Mouse (Mus musculus): Measurements from ENCODE around the gene Rab40c. TPM values are rescaled to one million over a fixed set of nuclear protein-coding genes. Genes with fewer than 3 reads are reported as not detected.

The Rab40c gene
- polyA plus RNA-seq (2012; rRNA removed), result 5.4 and 6.5 TPM in 2 replicates

DNA sequence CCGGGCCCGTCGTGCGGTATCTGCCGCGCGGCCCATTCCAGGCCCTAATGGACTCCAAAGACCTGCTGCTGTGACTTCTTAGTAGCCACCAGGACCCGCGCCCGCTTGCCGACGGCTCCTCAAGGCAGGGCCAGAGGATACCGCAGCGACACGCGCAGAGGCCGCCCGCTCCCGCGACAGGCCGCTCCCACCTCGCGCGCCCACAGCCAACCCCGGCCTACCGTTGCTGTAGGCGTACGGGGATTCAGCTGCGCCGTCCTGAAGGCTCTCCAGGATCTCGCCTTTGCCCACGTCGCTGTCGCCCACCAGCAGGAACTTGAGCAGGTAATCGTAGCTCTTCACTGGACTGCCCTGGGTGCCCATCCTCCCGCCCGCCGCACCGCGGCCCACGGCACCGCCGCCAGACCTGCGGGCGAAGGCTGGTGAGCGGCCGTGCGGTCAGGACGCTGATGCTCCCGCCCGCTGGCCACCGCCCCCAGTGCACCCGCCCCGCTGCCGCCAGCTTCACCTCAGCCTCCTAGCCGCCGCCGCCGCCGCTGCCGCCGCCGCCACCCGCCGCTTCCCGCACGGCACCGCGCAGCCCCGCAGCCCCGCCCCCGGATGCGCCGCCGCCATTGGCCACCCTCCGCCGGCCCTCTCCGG, at the start of gene Rab40c:
Rab40c (minus strand) TSS at position 584 of the 642 bp plus-strand sequence.

DNA sequence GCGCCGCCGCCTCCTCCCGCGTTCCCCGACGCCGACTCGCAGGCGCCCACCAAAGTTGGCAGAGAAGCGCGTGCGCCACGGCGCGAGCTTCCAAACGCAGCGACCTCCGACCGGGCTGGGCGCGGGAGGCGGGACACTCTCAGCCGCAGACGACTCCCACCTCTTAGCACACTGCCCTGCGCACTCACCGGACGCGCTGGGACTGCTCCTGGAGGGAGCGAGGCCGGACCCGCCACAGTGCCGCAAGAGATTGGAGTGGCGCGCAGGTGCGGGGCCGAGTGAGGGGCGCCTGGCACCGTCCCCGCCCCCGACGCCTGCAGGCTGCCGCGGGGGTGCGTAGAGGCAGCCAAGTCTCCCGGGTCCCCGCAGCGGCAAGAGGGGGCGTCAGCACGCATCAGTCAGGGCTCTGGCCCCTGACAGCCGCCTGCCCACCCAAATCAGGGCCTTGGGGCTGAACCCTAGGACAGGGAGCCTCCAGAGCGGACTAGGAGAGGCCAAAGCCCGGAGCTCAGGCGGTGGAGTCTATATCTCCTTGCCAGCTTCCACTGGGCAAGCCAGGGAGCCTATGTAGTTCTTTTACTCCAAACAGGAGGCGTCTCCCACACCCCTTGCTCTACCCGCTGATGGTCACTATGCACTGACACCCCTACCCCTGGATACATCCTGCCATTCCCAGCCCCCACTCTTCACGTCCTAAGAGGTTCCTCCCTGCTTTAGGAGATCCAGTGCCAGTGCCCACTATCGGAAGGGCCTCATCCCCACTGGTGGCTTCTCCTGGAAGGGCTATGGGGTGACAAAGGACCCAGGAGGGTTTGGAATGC, 32.5 kb upstream of the Rab40c start, which contains the start of gene A930017K11Rik:
A930017K11Rik (minus strand) TSS at position 763 of the 821 bp plus-strand sequence.

DNA sequence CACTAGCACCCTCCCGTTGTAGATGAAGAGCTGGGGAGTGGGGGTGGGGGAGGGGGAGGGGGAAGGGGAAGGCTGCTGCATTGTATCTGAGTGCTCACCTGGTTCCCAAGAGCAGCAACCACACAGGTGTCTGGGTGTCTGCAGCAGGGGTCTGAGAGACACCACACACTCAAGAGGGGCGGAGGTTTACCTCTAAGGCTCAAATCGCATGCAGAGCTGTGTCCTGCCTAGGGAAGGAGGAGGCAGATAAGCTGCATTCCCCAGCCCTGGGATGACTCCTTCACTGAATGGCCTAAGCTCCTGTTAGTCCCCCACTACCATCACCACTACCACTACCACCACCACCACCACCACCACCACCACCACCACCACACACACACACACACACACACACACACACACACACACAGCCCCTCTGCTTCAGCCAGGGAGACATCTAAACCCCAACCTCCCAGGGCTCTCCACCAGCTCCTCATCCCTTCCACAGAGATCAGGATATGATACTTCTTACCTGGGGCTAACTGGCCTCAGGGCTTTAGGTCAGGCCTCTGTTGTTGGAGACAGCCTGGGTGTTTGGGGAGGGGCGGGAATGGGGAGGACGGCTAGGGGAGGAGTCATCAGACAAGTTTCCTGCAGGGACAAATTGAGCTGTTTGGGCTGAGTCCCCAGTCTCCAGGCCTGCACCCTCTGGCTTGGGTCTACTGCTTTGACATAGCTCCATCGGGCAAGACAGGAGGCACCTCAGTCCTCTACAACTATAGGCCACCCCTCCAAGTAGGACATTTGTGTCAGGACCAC, 25.0 kb upstream of the Rab40c start, which contains the start of the genes Pigq and Nhlrc4:
Pigq (minus strand) TSS at position 571 of the 798 bp plus-strand sequence.
Nhlrc4 (minus strand) TSS at position 596 of the 798 bp plus-strand sequence.

DNA sequence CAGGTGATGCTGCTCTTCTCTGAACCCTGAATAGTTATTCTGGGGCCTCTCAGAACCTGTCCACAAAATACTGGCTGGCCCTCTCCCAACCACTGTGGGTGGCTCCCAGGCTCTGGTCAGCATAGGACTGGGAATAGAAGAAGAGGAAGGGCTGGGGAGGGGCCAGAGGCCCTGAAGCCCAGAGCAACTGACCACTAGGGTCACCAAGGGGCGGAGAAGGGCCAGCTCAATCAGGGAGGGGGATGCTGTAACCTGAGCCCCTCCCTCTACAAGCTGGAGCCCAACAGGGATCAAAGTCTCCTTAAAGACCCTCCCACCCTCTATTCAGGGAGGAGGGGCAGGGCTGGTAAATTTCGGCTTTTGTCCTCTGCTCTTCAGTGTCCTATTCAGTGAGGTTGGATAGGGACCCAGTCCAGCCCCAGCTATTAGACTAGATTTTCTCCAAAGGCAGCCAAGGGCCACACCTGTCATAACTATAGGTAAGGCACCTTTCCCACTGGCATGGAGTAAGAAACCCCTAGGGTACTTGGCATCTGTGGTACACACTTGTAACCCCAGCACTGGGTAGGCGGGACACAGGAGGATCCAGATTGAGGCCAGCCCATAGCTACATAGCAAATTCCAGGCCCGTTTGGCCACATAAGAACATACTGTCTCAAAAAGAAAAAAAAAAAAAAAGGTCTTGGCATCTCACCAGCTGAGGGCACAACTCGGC, 39.2 kb downstream of the Rab40c start, which contains the start of gene Wfikkn1:
Wfikkn1 (minus strand) TSS at position 663 of the 715 bp plus-strand sequence.

DNA sequence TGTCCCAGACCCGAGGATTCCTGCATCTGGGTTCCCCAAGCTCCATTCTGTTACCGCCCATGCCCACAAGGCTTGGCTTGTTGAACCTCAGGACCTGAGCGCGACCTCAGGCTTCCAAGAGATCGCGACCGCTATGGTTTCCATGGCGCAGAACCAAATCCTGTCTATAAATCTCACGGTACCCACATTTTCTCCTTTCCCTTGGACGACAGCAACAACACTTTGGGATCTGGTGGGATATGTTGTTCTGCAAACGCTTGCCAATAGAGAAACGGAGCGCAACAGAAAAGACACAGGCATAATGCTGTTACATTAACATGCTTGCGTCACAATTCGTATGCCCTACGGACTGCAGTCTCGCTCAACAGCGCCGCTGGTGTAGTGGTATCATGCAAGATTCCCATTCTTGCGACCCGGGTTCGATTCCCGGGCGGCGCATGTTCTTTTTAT, 44.8 kb downstream of the Rab40c start, which contains the start of gene Mettl26:
Mettl26 (plus strand) TSS at position 354 of the 450 bp plus-strand sequence.

DNA sequence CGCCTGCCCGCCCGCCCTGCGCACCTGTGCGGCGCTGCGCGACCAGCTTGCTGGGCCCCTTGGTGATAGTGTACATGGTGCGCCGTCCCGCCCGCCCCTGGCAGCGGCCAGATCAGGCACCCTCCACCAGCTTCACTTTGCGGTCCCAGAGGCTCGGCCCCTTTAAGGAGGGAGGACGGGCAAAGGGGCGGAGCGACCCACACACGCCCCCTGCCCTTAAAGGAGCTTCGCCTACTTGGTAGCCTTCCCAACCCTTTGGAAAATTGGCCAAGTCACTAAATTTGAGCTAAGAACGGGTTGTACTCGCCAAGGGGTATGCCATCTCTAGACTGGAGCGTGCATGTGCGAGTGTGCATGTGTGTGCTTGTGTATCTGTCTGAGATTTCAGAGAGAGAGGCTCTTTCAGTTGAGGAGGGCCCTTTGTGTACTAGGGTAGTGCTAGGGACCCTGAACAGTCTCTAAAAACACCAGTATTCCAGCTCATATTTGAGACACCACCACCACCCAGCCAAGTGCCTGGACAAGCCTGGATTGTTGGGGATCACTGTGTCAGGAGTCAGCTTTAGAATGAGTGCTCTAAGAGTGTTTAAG, 50.8 kb downstream of the Rab40c start, which contains the start of gene Mcrip2:
Mcrip2 (minus strand) TSS at position 164 of the 591 bp plus-strand sequence.

DNA sequence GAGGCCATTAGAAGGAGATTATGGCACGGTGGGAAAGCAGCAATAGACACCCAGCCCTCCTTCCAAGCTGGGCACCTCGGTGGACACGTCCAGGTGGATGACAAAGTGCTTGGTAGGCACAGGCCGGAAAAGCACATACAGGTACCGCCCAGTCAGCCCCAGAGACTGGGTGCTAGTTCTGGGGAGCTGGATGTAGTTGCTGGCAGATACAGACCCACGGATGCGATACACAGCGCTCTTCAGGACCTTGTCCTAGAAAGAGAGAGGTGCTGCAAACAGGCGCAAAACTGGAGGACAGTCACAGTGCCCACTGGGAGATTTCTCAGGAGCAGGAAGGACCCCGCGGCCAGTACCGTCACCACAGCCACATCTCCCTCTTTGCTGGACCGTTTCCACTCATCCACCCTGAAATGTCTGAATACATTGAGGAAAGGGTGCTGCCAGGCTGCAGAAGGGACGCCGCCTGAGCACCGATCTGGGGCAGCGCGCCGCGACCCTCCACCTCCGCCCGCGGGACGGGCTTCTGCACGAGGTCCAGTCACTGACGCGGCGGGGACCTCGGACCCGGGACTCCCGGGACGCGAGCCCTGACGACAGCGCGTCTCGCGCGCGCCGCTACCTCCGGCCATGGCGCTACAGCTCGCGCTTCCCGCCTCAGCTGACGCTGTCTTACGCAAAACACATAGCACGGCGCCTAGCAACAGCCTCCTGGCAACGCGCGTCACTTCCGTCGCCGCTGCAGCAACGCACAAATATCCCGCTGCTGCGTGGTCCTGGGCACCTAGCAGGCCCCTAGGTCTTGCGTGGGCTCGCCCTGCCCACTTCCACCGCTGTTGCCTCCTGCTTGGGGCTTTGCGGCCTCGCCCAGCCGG, 58.5 kb downstream of the Rab40c start, which contains the start of gene Wdr90:
Wdr90 (minus strand) TSS at position 670 of the 872 bp plus-strand sequence.

DNA sequence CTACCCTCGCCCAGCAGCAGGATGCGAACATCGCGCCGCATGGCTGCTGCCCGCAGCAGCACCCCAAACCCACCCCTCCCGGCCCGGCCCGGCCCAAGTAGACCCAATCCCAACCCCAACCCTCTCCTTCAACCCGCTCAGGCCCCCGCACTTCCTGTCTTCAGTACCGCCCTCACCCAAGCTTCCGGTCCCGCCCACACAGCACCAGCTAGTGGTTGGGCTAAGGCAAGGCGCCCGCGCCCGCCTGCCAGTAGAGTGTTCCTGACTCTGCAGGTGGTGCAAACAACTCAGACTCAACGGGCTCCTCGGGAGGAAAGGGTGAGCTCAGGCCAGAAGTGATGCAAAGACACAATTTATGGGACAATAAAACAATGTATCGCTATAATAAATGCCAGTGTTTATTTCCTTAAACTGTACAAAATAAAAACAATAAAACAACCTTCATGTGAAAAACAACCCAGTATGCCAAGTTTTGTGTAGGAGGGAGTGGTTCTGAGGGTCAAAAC, 75.1 kb downstream of the Rab40c start, which contains the start of gene Rhot2:
Rhot2 (minus strand) TSS at position 456 of the 506 bp plus-strand sequence.

DNA sequence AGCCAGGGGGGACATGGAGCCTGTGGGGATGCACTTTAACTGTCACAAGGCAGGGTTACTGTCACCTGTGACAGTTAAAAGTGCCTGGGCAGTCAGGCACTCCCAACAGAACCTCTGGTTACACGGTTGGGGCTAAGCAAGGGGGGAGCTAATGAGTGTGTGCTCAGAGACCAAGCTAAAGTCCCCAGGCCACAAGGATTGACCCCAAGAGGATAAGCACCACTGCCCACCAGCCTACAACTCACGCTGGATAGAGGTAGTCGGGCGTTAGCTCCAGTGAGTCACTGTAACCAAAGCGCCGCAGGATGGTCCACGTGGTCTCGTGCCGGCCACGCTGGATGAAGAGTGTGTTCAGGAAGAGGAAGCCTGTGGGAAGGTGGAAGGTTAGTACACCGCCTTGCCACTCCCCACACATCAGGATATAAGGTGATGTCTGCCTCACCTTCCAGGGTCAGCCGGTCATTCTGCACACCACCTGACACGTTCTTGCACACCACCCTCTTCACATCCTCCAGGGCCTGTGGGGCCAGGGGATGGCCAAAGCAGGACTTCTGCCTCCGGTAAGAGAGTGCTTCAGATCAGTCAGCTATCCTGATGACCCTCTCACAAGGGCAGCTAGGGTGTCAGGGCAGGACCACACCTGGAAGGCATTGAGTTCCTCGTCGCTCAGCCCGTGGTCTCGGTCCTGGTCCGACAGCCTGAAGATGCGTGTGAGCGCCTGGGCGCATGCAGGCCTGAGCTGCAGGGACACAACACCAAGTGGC, 78.2 kb downstream of the Rab40c start, which contains the start of gene Gm20683:
Gm20683 (minus strand) TSS at position 647 of the 764 bp plus-strand sequence.

DNA sequence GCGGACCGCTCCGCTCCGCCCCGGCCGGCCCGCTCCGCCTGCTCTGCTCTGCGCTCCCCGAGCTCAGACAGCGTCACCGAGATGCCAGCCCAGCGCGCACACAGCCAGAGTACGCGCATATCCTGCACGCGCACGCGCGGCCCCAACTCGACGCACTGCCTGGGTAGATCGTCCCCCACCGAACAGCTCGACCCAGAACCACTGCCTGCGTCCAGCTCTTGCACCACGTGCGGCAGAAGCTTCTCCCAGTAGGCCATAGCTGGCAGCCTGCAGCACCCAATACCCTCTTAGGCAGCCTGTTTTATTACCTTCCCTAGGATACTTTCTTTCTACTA, 82.5 kb downstream of the Rab40c start, which contains the start of gene Rhbdl1:
Rhbdl1 (minus strand) TSS at position 220 of the 335 bp plus-strand sequence.

DNA sequence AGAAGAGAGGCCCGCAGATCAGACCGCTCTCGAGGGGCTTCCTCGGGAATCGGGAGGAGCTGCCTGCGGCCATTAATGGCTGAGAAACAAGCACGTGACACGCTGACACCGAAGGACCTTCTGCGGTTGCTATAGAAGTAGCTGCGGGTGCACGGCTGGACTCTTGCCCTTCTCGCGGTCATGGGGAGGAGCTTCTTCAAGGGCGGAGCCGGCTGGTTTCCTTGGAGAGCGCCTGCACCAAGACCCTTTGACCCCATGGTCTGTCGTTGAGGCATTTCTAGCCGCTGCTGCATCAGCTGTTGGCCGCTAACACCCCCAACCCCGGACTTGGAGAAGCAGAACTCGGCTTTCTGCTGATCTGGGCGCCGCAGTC, 86.2 kb downstream of the Rab40c start, which contains the start of gene Stub1:
Stub1 (minus strand) TSS at position 114 of the 373 bp plus-strand sequence.

Other genes with a start within 250 kb of the Rab40c start
- 0.07 and 0.24 TPM in 2 replicates for gene Gng13, start 202.6 kb downstream of the Rab40c start, polyA plus RNA-seq (2012; rRNA removed)
- gene Chtf18, start 192.3 kb downstream of the Rab40c start, polyA plus RNA-seq (2012; rRNA removed), result 17.4 and 17.9 TPM in 2 replicates
- 7.9 and 9.7 TPM in 2 replicates for gene Rpusd1, start 192.1 kb downstream of the Rab40c start, polyA plus RNA-seq (2012; rRNA removed)
- gene Mslnl, start 183.7 kb downstream of the Rab40c start, polyA plus RNA-seq (2012; rRNA removed), result 0.01 TPM in 1 of 2 replicates, not detected in the other
- gene Msln, start 165.3 kb downstream of the Rab40c start, polyA plus RNA-seq (2012; rRNA removed), result 0.67 and 1.3 TPM in 2 replicates
- gene Narfl, start 146.0 kb downstream of the Rab40c start, polyA plus RNA-seq (2012; rRNA removed), result 8.8 and 10.3 TPM in 2 replicates
- gene Haghl, start 134.1 kb downstream of the Rab40c start, polyA plus RNA-seq (2012; rRNA removed), result 6.6 and 6.9 TPM in 2 replicates
- 0.02 TPM in 2 replicates for gene Ccdc78, start 133.1 kb downstream of the Rab40c start, polyA plus RNA-seq (2012; rRNA removed)
- 45.1 and 48.5 TPM in 2 replicates for gene Fam173a, start 126.8 kb downstream of the Rab40c start, polyA plus RNA-seq (2012; rRNA removed)
- 0.27 TPM in 1 of 2 replicates, not detected in the other for gene AC134908.4, start 124.1 kb downstream of the Rab40c start, polyA plus RNA-seq (2012; rRNA removed)
- 17.5 and 18.6 TPM in 2 replicates for gene Metrn, start 122.6 kb downstream of the Rab40c start, polyA plus RNA-seq (2012; rRNA removed)
- 0.05 and 0.07 TPM in 2 replicates for gene Fbxl16, start 110.6 kb downstream of the Rab40c start, polyA plus RNA-seq (2012; rRNA removed)
- gene Wdr24, start 96.1 kb downstream of the Rab40c start, polyA plus RNA-seq (2012; rRNA removed), result 12.5 and 14.2 TPM in 2 replicates
- gene Jmjd8, start 90.9 kb downstream of the Rab40c start, polyA plus RNA-seq (2012; rRNA removed), result 14.5 and 16.3 TPM in 2 replicates
- 80.4 and 87.9 TPM in 2 replicates for gene Stub1, start 86.3 kb downstream of the Rab40c start, polyA plus RNA-seq (2012; rRNA removed)
- 1.1 and 1.3 TPM in 2 replicates for gene Rhbdl1, start 82.4 kb downstream of the Rab40c start, polyA plus RNA-seq (2012; rRNA removed)
- gene Gm20683, start 78.0 kb downstream of the Rab40c start, polyA plus RNA-seq (2012; rRNA removed), result 2.3 and 3.3 TPM in 2 replicates
- gene Rhot2, start 74.9 kb downstream of the Rab40c start, polyA plus RNA-seq (2012; rRNA removed), result 30.0 and 33.7 TPM in 2 replicates
- gene Wdr90, start 58.2 kb downstream of the Rab40c start, polyA plus RNA-seq (2012; rRNA removed), result 15.6 and 18.5 TPM in 2 replicates
- gene Mcrip2, start 51.0 kb downstream of the Rab40c start, polyA plus RNA-seq (2012; rRNA removed), result 18.4 and 20.6 TPM in 2 replicates
- 41.0 and 42.6 TPM in 2 replicates for gene Mettl26, start 44.7 kb downstream of the Rab40c start, polyA plus RNA-seq (2012; rRNA removed)
- 0.49 and 0.51 TPM in 2 replicates for gene Wfikkn1, start 38.9 kb downstream of the Rab40c start, polyA plus RNA-seq (2012; rRNA removed)
- gene Pigq, start 25.2 kb upstream of the Rab40c start, polyA plus RNA-seq (2012; rRNA removed), result 226 and 261 TPM in 2 replicates
- gene Nhlrc4, start 25.2 kb upstream of the Rab40c start, polyA plus RNA-seq (2012; rRNA removed), result 7.0 and 10.4 TPM in 2 replicates
- gene A930017K11Rik, start 32.8 kb upstream of the Rab40c start, polyA plus RNA-seq (2012; rRNA removed), result 0.14 and 0.16 TPM in 2 replicates
- gene Capn15, start 66.1 kb upstream of the Rab40c start, polyA plus RNA-seq (2012; rRNA removed), result 6.4 and 7.9 TPM in 2 replicates
- 2.2 and 2.3 TPM in 2 replicates for gene Rab11fip3, start 149.8 kb upstream of the Rab40c start, polyA plus RNA-seq (2012; rRNA removed)
- gene Decr2, start 170.6 kb upstream of the Rab40c start, polyA plus RNA-seq (2012; rRNA removed), result 6.4 and 7.8 TPM in 2 replicates
- 48.3 and 52.3 TPM in 2 replicates for gene Nme4, start 175.9 kb upstream of the Rab40c start, polyA plus RNA-seq (2012; rRNA removed)
- 2.7 and 2.9 TPM in 2 replicates for gene Tmem8, start 193.6 kb upstream of the Rab40c start, polyA plus RNA-seq (2012; rRNA removed)
- 50.9 and 59.1 TPM in 2 replicates for gene Mrpl28, start 203.8 kb upstream of the Rab40c start, polyA plus RNA-seq (2012; rRNA removed)
- gene Axin1, start 219.0 kb upstream of the Rab40c start, polyA plus RNA-seq (2012; rRNA removed), result 9.3 and 10.6 TPM in 2 replicates